Mouse (Mus musculus) heart, embryonic 14.5 days (tissue): ENCODE data around the gene Cers6. TPM values are rescaled to one million over a fixed set of nuclear protein-coding genes. Genes with fewer than 3 reads are reported as not detected.

Source experiments
- ATAC-seq: fragments of 200-750 bp; cut with Nextera tagmentation; 2 replicates; pipeline ENCODE4 v1.8.0; 2017; ENCODE audit warnings: low read depth, moderate TSS enrichment; ENCODE audit not compliant: insufficient number of reproducible peaks, insufficient read depth, low FRiP score
- H3K27ac ChIP-seq, 2 experiments: fragments of 200-500 bp in 1 of 2; fragments of 300-500 bp in 1 of 2; sonication (generic) in 1 of 2; replicated peaks in 1 of 2; 2 replicates each; pipeline ENCODE4 v1.5.1; 2012 to 2014; ENCODE audit warnings: low read depth in 2 of 2, low read length in 2 of 2, control low read depth in 1 of 2, mild to moderate bottlenecking in 1 of 2, mixed read lengths in 1 of 2; ENCODE audit not compliant: control insufficient read depth in 1 of 2, insufficient read depth in 1 of 2
- H3K27me3 ChIP-seq: fragments of 300-500 bp; sonication (generic); 2 replicates; pipeline ENCODE4 v1.6.1; 2014; ENCODE audit warnings: mild to moderate bottlenecking, low read length, control low read depth; ENCODE audit not compliant: control insufficient read depth, insufficient read depth
- H3K36me3 ChIP-seq: fragments of 300-500 bp; sonication (generic); 2 replicates; pipeline ENCODE4 v1.6.1; 2014; ENCODE audit warnings: mild to moderate bottlenecking, control low read depth, low read length, mixed read lengths; ENCODE audit not compliant: control insufficient read depth, insufficient read depth
- H3K4me1 ChIP-seq, 2 experiments: fragments of 200-500 bp in 1 of 2; fragments of 300-500 bp in 1 of 2; sonication (generic) in 1 of 2; 2 replicates each; pipeline ENCODE4 v1.6.1; 2012 to 2014; ENCODE audit warnings: low read length in 2 of 2, control low read depth in 1 of 2, mixed read lengths in 1 of 2; ENCODE audit not compliant: control insufficient read depth in 2 of 2, insufficient read depth in 2 of 2
- H3K4me2 ChIP-seq: fragments of 300-500 bp; sonication (generic); 2 replicates; pipeline ENCODE4 v1.6.1; 2014; ENCODE audit warnings: mild to moderate bottlenecking, low read length
- H3K4me3 ChIP-seq, 2 experiments: fragments of 200-500 bp in 1 of 2; fragments of 300-500 bp in 1 of 2; sonication (generic) in 1 of 2; 2 replicates each; pipeline ENCODE4 v1.5.1; 2012 to 2014; ENCODE audit warnings: low read length in 2 of 2, mild to moderate bottlenecking in 2 of 2, control low read depth in 1 of 2, low read depth in 1 of 2, moderate library complexity in 1 of 2; ENCODE audit not compliant: control insufficient read depth in 1 of 2, insufficient read depth in 1 of 2
- H3K9ac ChIP-seq: fragments of 300-500 bp; sonication (generic); 2 replicates; pipeline ENCODE4 v1.6.1; 2014; ENCODE audit warnings: mild to moderate bottlenecking, low read length
- H3K9me3 ChIP-seq: fragments of 300-500 bp; sonication (generic); 2 replicates; pipeline ENCODE4 v1.6.1; 2016; ENCODE audit warnings: low read length, control low read depth; ENCODE audit not compliant: control insufficient read depth
- WGBS: fragments of 180-500 bp; shearing (Covaris S2); extraction: QIAGEN DNeasy Blood & Tissue Kit; methylation state at CpG from one replicate; pipeline ENCODE4 v1.1.7; 2014; 5-methylcytosine and 5-hydroxymethylcytosine counted together
- polyA plus RNA-seq: library from polyadenylated mRNA; unstranded; fragments of >200 nt; fragmentation: Nextera tagmentation; extraction: Ambion mirVana; gene quantifications from 2 replicates; pipeline ENCODE4 v1.2.1, GENCODE M21; 2014

Cers6 gene
- polyA plus RNA-seq, 1 experiment from 2014 or later, result 34.4 TPM

DNA sequence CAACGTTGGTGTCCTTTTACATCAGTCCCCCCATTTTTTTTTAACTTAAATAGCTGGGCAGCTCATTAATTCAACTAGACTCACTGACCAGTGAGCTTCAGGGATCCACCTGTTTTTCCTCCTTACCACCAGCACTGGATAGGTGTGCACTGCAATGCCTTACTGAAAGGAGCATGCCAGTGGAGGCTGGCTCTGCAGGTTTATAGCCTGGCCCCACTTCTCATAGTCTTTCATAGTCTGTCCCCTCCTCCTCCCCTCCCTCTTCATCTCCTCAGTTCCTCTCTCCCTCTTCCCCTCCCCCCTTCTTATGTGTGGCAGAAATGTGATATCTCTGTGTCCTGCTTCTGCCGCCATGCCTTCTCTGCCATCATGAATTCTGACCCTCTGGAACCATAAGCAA lies 112.5 kb downstream of the Cers6 start:
- Histone ChIP-seq H3K27ac (no peak overlapping the region), H3K27me3 (no peaks in the 10 kb centered on the region), H3K36me3 (no peaks in the 10 kb centered on the region), H3K4me2 (no peak overlapping the region), H3K9me3 (peaks cover 8% of the 10 kb centered on the region), H3K9ac (no peak overlapping the region), H3K4me1 (peaks cover 2 to 11% of the 10 kb centered on the region in 2 experiments; a peak in 3 of 4 replicates), H3K4me3 (no peak overlapping the region)
- ATAC-seq, result no peak
- 80% methylated on average over 2 of the region's 2 CpGs for WGBS

DNA sequence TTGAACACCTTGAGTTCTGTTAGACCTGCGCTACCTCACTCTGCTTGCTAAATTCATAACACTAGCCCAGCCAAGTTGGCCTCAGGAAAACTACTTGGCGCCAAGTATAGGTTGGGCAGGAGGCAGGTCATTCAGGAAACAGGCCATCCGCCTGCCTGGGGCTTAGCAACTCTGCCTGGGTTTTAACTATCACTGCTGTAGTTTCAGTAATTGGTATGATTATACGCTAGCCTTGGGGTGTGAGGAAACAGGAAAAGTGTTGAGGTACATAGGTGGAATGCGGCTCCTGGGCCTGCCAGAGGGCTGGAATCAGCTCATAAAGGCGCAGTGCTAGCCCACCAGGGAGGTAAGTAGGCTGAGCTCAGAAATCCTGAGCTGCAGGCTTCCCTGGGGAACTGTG lies 114.0 kb downstream of the Cers6 start:
- ATAC-seq, result no peak
- Histone ChIP-seq H3K4me3 (no peak overlapping the region), H3K36me3 (no peaks in the 10 kb centered on the region), H3K27ac (no peak overlapping the region), H3K9me3 (peaks cover 2% of the 10 kb centered on the region; the same call in 1 of the 2 replicates), H3K4me2 (no peak overlapping the region), H3K27me3 (no peaks in the 10 kb centered on the region), H3K4me1 (peaks cover 4 to 15% of the 10 kb centered on the region in 2 experiments; a peak in 3 of 4 replicates), H3K9ac (no peak overlapping the region)
- 89% methylated on average over 6 of the region's 6 CpGs for WGBS

DNA sequence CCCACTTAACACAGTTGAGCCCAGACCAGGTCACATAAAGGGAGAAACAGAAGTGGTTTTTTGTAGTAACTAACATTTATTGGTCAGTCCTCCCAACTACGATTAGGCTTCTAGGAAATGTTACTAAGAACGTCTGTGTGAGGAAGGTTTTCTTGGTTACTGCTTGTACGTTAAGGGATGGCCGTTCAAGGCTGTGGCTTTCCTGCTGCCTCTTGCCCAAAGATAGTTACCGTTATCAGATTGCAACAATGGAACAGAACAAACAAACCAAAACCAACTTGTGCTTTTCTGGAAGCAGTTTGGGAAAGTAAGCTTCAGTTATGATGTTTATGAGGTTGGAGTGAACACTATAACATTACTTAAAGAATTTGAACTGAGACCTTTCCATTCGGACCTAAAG lies 114.5 kb downstream of the Cers6 start:
- no peak overlapping the region for H3K4me2 ChIP-seq
- ATAC-seq, result no peak
- 82% methylated on average over 6 of the region's 6 CpGs for WGBS

DNA sequence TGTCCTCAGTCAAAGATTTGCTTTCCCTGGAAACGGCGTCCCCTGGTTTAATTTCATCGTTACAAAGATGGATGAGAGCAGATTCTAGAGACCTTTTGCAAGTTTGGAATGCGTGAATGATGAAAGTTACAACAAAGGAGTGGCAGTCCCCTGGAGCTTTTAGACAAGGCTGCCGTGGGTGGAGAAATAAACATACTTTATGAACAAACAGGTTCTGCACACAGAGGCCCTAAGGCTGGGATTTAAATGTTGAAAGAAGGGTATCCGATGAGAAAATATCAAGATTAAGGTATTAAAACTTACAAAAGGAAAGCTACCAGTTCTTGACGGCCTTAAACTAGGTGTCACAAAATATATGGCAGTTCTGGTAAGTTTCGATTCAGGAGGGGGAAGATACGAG lies 117.0 kb downstream of the Cers6 start:
- 77% methylated on average over 9 of the region's 9 CpGs for WGBS
- H3K9me3 ChIP-seq, result no peaks in the 10 kb centered on the region
- no peak for ATAC-seq
- H3K9ac ChIP-seq, result no peak overlapping the region
- no peaks in the 10 kb centered on the region for H3K27me3 ChIP-seq
- no peak overlapping the region for H3K4me3 ChIP-seq
- no peaks in the 10 kb centered on the region for H3K36me3 ChIP-seq
- 0 out of 4 replicates have a peak overlapping the region, but pooled peaks of 1 of the 2 experiments have one; percentile 15 for H3K27ac ChIP-seq
- peaks cover 4 to 22% of the 10 kb centered on the region in 2 experiments for H3K4me1 ChIP-seq
- H3K4me2 ChIP-seq, result no peak overlapping the region

More for the DNA sequence above, 114.5 kb downstream of the Cers6 start:
- Histone ChIP-seq H3K4me3 (no peak overlapping the region), H3K9me3 (no peaks in the 10 kb centered on the region), H3K9ac (no peak overlapping the region), H3K36me3 (no peaks in the 10 kb centered on the region), H3K4me1 (peaks cover 4 to 17% of the 10 kb centered on the region in 2 experiments; a peak in 3 of 4 replicates), H3K27ac (no peak overlapping the region), H3K27me3 (no peaks in the 10 kb centered on the region)

DNA sequence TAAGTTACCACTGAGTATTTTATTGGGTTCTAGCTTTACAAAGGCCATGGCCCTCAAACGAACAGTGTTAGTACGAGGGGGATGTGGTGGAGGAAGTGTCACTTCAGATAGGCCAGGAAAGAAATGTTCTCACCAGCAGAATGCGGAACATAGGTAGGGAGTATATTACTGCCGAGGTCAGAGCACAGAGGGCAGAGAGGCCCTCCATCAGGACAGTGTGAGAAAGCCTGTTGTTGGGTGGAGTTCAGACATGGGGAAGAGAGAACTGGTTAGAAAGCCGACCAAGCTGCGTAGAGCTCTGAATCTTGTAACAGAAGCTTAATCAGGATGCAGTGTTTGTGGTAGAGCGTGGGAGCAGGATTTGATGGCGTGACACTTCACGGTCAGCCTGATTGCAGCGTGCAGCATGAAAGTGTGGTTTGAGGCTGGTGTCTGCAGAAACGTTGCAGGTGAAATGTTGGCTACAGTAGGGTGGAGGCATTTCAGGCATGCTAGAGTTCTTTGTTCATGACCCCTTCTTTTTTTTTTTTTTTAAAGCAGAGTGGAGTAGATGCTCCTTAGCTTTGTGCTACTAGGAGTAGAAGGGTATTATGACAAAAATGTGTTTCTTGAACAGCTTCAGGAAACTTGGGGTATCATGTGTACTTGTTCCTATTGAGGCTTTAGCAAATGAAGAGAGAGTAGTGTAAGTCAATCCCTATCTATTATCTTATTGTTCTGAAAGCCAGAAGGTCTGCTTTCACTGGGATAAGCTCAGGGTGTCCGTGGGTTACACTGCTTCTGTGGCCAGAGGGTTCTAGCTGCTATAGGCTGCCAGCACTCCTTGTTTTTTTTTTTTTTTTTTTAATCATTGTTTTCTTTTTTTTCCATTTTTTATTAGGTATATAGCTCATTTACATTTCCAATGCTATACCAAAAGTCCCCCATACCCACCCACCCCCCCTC lies 117.7 kb downstream of the Cers6 start:
- Histone ChIP-seq H3K27ac (no peak overlapping the region), H3K4me3 (no peak overlapping the region), H3K4me1 (peaks cover 6 to 28% of the 10 kb centered on the region in 2 experiments), H3K27me3 (no peaks in the 10 kb centered on the region), H3K4me2 (no peak overlapping the region), H3K9ac (no peak overlapping the region), H3K9me3 (no peaks in the 10 kb centered on the region), H3K36me3 (no peaks in the 10 kb centered on the region)
- ATAC-seq, result no peak
- 38% methylated on average over 12 of the region's 12 CpGs for WGBS

DNA sequence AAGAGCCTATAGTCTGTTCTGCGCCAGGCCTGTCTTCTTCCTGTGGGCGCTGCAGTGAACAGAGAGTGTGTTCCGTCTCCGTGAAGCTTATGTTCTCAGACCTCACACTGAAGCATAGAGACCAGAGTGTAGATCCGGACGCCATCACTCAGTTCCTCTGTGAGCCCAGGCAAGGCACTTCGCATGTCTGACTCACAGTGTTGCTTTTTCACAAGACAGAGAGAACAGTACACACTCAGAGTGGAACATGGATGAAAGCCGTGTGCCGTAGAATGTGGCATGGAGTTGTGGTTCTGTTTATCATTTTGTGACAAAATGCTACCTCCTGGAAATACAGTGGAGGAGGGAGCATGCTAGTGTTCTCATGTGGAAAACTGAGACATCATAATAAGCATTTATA lies 120.1 kb downstream of the Cers6 start:
- Histone ChIP-seq H3K9me3 (no peaks in the 10 kb centered on the region), H3K27me3 (no peaks in the 10 kb centered on the region), H3K4me1 (peaks cover 6 to 27% of the 10 kb centered on the region in 2 experiments), H3K36me3 (no peaks in the 10 kb centered on the region), H3K4me2 (no peak overlapping the region), H3K9ac (no peak overlapping the region), H3K27ac (no peak overlapping the region), H3K4me3 (no peak overlapping the region)
- WGBS, result 90% methylated on average over 9 of the region's 9 CpGs
- no peak for ATAC-seq

DNA sequence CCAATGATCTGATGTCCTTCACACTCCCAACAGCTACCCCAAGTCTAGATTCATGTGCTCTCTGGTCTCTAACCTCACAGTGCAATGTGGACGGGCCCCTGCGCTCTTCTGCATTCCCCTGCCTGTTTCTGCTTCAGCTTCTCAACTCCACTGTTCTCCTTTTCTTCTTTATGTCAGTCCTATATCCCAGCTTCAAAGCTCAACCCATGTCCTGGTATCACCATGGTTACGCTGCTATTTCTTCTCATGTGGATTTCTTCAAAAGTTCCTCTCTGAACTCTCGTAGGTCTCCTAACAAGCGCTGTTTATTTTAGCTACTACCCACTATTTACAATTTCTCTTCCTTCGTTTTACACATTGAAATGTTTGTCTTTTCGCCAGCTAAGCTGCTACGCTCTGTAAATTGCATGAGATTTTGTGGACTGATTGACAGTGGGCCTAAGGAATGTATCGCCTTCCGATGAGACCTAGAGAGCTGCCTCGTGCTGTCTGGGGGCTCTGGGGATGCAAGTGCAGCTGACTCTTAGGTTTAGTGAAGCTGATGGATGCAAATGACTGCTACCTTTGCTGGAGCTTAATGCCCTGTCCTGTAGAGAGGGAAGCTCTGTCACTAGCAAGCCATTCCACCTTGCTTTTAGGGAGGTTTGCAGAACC lies 120.6 kb downstream of the Cers6 start:
- Histone ChIP-seq H3K4me1 (peaks cover 6 to 27% of the 10 kb centered on the region in 2 experiments), H3K9ac (no peak overlapping the region), H3K27ac (no peak overlapping the region), H3K36me3 (no peaks in the 10 kb centered on the region), H3K4me3 (no peak overlapping the region), H3K9me3 (no peaks in the 10 kb centered on the region), H3K27me3 (no peaks in the 10 kb centered on the region), H3K4me2 (no peak overlapping the region)
- WGBS, result 77% methylated on average over 11 of the region's 11 CpGs
- no peak for ATAC-seq
